Mouse (Mus musculus) 416B (cell line): ENCODE measurements at regions not wholly inside any gene's neighbourhood (a gene's known extent, or its start where the extent isn't known, plus 50 kb on each side); places are given as distances from the start of the nearest gene placed in this dataset.

ENCODE experiments used
- DNase-seq: peaks from one replicate; pipeline ENCODE4 v3.0.0; 2011; ENCODE audit warnings: low read depth

DNA sequence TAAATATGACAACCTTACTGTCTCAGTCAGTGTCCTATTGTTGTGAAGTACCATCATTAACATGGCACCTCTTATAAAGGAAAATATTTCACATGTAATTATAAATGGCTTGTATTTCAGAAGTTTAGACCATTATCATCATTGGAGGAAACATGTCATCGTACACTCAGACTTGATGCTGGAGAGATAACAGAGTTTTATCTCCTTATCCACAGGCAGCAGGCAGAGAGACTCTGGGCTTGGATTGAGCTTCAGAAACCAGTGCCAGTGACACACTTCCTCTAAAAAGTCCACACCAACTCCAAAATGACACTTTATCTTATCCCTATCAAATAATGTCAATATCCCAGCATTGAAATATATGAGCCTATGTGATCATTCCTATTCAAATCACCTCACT is 1148.3 kb downstream of the Brinp3 start:
- DNase-seq: peak; percentile 63
